Mouse (Mus musculus) cerebellum, postnatal 14 days (tissue): ENCODE results near the gene Smim15.

Experiments used
- DNase-seq, 2 experiments: peaks; one replicate each; pipeline ENCODE4 v3.0.0; 2021; ENCODE audit warnings: mixed read lengths in 2 of 2

Smim15 gene

DNA sequence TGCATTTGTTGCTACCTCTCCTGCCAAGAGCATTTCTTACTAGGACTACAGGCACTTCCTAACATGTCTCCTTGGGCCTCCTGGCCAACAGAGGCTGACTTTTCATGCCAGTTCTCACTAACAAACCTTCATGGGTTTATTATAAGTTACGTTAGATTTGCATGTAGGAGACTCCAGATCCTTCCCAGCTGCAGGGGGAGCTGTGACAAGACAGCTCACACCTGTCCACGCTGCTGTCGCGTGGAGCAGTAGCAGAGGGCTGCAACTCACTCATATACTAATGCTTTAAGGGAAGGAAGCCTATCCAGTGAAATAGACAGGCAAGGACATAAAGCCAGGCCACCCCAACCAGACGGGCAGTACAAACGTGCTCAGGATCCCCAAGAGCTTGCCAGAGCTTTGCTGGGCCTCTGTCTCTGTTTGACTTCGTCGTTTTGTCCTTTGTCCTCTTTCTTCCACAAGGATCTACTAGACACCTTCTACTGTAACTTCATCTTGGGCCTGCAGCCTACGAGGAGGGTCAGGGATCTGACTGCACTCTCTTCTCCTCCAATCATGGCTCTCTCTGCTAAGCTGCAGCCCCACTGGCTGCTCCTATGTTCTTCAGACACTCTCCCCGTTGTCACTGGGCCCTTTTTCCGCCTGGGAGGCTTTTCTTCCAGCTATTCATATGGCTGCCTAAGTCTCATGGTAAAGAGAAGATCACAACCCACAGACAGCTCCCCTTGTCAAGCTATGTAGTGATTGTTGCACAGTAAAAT is 19.3 kb downstream of the Smim15 start:
- no peak for DNase-seq

DNA sequence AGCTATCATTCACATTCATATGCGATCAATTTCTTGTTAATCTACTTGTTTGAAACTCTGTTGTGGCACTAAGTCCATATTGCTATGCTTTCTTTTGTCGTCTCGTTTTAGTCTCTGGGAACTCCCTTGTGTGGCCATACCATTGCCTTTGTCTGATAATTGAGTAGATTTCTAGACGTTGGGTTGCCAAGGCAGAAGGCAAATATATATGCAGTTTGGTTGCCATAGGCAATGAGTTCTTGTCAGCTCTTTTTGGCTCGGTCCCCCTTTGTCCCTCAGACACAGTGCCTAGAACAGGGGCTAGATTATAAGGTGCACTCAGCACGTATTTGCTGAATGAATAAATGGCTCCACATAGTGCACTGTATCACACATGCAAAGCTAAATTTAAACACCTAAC is 20.1 kb downstream of the Smim15 start:
- no peak for DNase-seq

DNA sequence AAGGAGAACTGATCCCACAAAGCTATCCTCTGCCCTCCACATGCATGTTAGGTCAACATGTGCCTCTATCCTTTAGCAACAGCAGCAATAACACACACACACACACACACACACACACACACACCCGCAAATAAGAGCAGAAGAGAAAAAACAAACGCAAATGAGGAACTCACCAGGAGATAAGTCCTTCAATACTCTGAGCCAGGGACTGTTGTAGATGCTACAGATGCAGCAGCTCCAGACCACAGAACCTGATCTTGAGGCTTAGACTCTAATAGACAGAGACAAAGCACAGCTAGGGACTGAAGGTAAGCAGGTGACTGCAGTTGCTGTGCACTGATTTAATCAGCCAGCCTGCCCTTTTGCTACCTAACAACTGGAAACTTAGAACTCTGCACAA is 21.8 kb downstream of the Smim15 start:
- DNase-seq: no peak

DNA sequence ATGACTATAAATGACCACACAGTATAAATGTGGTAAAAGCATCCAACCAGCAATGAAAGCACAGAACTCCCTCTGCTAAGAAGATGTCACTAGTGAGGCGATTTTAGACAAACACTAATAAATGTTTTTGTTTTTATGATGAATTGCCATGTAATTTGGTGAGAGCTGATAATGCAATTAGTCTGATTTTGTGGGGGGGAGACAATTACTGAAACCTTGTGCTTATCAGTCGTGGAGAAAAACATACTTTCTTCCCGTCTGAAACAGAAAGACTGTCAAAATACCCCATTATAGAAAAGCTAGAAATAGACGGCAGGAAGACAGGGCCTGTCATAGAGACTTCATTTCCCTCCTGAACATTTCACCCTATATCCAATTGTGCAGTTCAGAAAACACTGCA is 24.9 kb downstream of the Smim15 start:
- DNase-seq: no peak

DNA sequence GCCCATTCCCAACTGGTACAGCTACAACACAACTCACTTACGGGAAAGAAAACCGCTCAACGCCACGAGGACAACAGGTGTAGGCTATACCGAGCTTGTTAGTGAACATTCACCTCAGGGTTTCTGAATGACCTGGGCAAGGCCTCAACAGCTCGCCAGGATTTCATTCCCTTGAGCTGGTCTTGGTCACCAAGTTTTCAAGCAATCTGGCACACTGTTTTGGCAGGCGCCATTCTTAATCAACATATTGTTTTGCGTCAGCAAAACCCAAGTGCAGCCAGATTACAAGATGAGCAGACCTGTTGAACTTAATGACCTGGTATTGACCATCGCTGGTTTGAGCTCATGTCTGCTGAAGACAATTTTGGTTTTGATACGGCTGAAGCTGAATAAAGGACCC is 25.9 kb downstream of the Smim15 start:
- DNase-seq: no peak

DNA sequence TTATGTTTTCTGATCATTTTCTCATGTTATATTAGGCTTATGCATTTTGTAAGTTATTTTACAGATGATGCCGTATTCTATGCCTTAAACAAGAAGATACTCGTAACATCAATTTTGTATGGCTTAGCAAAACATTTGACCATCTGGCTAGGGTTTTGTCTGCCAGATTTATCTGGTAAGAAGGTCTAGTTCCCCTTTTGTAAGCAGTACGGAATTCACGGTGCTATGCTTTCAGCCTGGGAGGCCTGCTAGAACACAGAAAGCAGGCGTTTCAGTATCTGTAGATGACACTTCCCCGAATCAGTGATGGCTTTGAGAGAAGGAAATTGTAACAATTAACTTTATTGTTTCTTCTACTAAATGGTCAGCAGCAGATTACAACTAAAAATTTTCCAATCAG is 33.2 kb downstream of the Smim15 start:
- DNase-seq: peak; percentile 32 to 58

DNA sequence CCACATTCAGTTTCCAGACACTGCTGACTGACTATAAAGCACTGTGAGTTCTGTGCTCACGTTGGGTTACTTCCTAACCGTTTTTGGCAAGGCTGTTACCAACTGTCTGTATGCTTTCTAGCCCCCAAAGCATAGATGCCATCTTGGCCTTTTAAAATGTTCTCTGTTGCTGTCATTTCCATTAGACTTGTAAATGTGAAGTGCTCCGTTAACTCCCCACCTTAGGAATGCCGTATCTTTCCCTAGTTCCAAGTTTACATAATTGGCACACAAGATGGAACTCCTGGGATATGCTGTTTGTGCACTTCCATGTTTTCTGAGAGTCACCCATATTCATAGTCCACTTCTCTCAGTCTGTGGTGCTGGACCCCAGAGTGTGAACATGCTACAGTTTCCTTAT is 33.7 kb downstream of the Smim15 start:
- no peak for DNase-seq

DNA sequence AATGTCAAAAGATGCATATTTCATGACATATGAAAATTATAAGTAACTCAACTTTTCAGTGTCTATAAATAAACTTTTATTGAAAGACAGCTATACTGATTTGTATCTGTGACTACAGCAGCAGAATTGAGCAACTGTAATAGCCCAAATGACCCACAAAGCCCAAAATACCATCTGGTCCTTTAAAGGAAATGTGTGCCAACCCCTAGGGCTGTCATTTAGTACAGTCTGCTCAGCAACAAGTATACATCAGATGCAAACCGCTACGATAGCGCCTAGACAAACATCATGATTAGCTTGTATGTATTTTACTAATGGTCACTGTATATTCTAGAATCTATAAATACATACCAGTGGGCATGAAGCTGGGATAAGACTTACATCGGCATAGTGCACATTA is 39.8 kb downstream of the Smim15 start:
- DNase-seq: peak; percentile 46 to 69

DNA sequence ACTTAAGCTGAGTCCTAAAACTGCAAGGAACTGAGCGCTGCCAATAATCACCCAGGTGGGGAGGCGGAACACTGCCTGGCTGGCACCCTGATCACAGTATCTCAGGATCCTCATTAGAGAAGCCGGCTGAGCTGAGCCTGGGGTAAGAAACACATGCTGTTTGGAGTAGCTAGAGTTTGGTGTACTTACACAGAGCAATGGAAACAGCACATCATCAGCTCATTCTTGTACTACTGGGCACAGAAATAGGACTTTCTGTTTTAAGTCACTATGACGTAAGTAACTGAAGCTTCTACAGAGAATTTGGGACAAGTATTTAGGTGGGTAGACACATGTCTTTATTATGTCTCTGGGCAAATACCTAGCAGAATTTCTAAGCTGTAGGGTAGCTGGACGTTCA is 41.8 kb downstream of the Smim15 start:
- DNase-seq: no peak

DNA sequence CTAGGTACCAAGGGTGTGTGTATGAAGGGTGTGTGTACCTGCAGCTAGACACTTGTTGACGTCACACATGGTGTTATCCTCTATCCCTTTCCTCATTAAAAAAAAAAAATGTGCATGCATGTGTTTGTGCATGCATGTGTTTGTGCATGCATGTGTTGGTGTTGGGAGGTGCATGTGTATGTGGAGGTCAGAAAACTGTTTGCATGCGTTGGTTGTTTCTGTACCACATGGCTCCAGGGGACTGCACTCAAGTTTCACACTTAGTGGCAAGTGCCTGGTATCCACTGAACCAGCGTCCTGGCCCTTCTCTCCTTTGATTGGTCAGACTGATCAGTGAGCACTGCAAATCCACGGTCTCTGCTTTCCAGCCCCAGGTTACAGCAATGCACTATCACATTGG is 42.5 kb downstream of the Smim15 start:
- DNase-seq: no peak

DNA sequence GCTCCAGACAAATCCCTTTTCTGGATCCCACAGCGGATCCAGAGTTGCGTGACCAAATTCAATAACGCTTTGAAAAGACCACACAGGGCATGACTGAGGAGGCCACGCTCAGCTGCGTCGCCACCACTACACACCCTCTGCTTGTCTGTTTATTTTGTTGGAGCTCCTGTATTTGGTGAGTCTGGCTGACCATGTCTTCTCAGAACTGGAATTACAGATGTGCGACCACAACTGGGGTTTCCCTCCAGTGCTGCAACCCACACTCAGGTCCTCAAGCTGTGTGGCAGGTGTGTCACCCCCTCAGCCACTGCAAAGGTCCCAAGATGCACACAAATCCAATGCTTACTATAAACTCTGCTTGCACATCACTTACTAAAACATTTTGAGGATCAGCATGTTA is 48.0 kb downstream of the Smim15 start:
- no peak for DNase-seq

DNA sequence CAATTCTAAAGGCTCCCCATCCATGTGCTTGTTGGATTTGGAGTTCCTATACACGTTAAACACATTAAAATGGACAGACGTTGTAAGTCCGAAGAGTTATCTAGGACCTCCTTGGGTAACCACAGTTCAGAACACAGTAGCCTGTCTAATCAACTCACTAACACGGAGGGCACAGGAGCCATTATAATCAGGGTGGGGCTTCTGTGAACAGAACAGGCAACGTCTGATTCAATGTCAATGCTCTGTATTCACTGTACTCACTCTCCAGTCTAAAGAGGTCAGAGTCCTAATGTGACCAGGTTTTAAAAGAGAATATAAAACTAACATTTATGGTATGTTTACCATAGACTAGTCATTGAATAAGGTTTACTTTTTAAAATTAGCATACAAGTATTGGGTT is 50.4 kb downstream of the Smim15 start:
- DNase-seq: no peak

DNA sequence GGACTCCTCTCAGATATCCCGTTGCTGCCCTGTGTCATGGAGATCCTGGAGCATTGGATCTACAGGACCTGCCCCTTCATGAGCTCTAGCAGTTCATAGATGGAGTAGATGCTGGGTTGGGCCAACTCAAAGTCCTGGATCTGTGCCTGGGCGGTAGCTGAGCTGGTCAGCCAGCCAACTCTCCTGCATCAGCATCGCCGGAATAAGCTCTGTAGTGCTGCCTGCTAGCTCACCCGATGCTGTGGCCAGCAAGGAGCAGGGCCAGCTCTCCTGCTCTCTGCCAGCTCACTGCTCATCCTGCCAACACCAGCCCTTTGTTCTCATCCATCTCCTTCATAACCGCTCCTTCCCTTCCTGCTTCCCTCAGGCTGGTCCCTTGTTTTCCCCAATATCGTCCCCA is 51.4 kb downstream of the Smim15 start:
- peak; percentile 93 to 97 for DNase-seq

DNA sequence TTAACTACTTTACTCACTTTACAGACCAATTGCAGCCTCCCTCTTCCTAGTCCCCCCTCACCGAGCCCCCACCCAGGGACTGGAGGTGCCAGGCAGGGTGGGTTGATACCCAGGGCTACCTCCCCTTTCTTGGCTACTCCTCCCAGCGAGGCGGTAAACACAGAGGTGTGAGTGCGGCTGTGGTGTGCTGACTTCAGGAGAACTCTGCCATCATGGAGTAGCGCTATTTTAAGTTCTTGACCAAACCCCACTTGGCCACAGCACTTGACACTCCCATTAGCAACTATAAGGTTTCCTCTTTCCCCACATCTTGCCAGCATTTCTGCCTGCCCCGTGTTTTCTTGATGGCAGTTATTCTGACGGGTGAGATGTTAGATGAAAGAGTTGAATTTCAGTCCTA is 52.2 kb downstream of the Smim15 start:
- DNase-seq: peak; percentile 7 to 17
